Mouse (Mus musculus) right cerebral cortex, adult 2 months (tissue): ENCODE results near the gene Ccdc71.

Source experiments
- DNase-seq, 2 experiments: peaks; one replicate each; pipeline ENCODE4 v3.0.0; 2021 to 2022; ENCODE audit warnings: low spot score in 2 of 2

Gene Ccdc71

DNA sequence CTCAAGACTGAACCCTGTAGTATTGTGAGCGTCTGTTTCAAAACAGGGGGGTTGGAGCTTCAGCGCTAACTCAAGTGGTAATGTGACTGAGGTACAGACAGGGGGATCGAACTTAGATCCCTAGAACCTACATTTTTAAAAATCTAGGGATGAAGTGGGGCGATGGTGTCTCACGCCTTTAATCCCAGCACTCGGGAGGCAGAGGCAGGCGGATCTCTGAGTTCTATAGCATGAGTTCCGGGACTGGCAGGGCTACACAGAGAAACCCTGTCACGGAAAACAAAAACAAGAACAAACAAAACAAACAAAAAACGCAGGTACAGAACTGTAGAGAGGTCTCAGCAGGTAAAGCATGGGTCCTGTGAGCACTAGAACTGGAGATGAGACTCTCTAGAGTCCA, 3.4 kb upstream of the Ccdc71 start:
- DNase-seq: no peak

DNA sequence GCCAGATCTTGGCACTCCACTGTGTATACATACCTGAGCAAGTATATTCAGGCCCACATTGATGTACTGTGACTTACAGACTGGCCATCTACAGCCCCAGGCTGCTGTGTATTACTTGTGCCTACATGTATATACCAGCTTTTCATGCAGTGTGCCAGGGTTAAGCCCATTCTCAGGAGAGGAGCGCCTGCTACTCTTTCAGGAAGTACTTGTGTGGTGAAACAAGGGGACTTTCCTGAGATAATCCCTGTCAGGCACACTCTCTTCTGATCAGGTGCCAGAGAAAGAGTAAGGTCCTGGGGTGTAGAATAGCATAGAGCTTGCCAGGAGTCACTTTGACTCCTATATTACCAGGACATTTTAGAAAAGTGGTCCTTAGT, 398 bp upstream of the Ccdc71 start:
- DNase-seq: no peak

DNA sequence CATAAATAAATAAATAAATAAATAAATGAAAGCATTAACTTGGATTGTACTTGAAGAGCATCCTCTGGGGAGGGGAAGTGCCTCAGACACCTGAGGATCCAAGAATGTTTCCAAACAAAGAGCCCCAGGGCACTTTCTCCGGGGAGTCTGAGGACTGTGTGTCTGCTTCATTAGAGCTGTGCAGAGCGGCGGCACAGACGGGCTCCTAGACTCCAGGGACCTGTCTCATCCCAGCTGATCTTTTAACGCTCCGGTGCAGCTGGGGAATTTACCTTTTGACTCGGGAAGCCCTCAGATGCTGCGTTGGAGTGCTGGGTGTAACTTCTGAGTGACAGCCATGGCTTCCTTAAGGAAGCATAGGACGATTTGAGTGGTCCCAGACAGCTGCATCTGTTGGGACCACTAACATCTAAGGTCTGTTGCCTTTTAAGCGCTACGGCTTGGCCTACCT, 879 bp downstream of the Ccdc71 start, which contains the start of gene Klhdc8b:
TSS of gene Klhdc8b (minus strand) at position 401 of the 451 bp plus-strand sequence.
- DNase-seq: no peak

DNA sequence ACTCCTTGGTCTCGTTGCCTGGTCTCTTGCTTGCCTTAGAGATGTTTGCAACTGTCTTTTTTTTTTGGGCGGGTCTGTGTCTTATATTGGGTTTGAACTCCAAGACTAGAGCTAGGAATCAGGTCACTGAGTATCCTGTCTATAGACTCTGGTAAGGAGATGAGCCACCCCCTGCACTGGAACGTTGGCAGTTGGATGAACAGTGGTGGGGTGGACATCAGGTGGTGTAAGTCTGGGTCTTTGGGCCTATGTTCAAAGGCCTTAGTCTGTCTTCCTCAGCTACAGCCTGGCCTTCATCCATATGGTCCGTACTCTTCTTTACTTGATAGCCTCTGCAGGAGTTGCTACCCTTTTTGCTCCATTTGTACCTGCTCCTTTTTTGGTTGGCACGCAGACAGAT, 1.3 kb downstream of the Ccdc71 start:
- DNase-seq: no peak

DNA sequence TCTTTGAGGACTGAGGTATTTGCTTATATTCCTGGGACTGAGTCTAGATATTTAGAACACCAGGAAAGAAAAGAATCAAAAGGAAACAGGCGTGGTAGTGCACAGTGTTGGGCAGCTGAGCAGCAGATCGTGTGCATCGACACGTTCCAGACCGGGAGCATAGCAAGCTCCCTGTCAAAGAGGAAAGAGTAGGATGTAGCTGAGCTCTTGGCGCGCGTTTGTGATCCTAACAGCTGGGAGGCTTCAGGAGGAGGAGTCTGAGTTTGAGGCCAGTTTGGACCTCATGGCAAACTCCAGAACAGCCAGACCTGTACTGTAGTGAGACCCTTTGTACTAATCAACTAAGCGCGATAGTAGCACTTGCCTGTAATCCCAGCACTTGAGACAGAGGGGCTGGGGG, 1.9 kb downstream of the Ccdc71 start:
- DNase-seq: no peak

DNA sequence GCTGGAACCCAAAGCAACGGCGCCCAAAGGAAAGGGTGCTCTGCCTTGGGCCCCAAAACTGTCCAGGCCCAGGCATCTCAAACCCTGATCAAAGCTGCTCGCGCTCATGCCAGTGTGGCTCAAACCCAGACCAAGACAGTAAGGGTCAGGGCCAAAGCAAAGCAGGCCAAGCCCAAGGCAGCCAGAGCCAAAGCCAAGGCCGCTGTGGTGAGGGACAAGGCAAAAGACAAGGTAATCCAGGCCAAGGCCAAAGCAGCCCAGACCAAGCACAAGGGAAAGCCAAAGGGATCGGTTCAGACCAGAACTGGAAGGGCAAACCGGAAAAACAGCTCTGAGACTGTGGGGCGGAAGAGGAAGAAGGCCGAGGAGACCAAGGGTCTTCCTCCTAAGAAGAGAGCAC, 3.4 kb downstream of the Ccdc71 start:
- no peak for DNase-seq

DNA sequence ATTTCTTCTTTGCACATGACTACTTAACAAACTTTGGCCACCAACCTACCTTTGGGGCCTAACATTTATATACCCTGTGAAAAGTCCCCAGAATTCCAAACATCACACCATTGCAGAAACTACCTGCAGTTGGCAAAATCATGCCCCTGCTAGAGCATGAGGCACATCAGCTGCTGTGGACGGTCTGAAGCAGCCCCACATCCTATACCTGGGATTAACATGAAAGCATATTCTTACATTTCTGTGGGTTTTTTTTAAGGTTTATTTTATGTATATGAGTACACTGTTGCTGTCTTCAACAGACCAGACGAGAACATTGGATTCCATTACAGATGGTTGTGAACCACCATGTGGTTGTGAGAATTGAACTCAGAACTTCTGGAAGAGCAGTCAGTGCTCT, 5.9 kb downstream of the Ccdc71 start:
- DNase-seq: no peak

DNA sequence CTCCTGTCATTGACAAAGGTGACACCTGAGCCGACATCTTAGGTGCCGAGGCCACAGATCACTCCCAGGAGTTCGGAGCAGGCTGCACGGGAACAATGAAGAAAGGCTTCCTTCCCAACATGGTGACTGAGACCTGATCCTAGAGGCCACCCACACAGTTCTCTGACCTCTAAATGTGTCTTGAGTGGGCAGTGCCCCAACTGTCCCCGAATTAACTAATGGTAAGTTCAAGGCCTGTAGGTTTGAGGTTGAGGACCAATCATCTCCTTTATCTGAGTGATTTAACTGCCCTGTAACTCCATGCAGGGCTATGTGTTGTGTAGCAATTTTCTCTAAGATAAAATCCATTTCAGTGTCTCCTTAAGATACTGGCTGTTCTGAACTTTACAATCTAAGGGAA, 9.1 kb downstream of the Ccdc71 start:
- no peak for DNase-seq

DNA sequence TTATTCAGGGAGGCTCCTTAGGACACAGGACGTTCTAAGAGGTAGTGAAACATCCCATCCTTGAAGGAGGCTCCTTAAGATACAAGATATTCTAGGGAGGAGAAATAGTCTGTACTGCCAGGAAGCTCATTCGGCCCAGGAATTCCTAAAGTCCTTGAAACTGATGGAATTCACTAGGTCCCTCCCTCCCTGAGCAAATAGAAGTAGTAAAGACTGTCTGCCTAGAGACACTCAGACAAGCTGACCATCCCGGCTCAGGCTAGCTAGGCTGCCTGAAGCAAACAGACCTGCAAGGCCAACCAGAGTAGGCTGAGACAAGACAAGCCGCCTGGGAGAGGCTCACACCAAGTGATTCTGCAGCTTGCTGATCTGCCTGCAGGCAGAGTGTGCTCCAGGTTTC, 9.5 kb downstream of the Ccdc71 start:
- no peak for DNase-seq

DNA sequence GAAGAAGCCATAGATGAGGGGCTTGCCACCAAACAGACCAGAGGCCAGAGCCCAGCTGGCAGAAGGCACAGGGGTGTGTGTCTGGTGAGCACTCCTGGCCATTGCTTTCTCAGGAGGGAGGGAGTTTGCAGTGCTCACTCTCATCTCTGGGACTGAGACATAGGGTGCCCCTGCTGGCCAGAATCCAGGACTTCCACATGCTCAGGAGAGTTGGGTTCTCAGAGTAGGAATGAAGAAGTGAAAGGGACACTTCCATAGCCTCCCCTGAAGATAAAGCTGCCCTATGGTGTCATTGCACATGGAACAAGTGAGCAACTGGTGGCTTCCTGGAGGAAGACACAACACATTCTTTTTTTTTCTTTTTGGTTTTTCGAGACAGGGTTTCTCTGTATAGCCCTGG, 14.2 kb downstream of the Ccdc71 start:
- no peak for DNase-seq

DNA sequence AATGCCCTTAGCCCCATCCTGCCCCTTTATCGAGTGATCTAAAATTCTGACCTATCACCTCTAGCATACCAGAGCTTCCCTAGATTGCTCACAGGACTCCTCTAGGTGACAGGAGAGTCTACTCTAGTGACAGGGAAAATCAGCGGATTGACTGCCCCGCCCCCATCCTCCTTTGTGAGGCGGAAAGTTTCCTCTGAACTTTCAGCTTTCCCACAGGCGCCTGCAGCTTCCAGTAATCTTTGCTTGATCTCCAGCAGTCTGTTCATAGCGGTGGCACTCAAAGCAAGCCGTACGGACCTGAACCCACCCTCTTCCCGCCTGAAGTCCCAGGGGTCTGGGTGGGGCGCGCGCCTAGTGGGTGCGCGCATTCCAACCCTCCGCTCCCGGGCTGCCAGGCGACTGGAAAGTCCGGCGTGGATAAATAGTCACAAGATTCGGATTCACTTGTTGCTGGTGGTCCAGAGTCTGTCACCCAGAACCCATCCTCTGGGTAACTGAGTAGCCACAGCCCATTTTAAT, 18.4 kb downstream of the Ccdc71 start:
- DNase-seq: peak; percentile 23 to 34

DNA sequence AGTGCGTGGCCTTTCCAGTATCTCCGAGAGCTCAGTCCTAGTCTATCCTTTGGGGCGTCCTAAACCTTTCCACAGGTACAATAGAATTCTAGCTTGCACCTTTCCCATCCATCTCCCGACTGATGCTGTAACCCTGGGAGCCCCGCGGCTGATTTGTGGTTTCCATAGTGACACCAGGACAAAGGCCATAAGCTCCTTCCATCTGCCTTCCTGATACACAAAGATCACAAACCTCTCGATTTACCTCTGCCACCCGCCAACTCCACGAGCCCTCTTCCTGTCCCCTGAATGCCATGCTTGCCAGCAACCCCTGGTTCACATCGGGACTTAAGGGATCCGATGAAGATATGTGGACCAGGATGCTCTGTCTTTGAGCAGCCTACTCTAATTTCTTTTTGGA, 18.9 kb downstream of the Ccdc71 start:
- no peak for DNase-seq

DNA sequence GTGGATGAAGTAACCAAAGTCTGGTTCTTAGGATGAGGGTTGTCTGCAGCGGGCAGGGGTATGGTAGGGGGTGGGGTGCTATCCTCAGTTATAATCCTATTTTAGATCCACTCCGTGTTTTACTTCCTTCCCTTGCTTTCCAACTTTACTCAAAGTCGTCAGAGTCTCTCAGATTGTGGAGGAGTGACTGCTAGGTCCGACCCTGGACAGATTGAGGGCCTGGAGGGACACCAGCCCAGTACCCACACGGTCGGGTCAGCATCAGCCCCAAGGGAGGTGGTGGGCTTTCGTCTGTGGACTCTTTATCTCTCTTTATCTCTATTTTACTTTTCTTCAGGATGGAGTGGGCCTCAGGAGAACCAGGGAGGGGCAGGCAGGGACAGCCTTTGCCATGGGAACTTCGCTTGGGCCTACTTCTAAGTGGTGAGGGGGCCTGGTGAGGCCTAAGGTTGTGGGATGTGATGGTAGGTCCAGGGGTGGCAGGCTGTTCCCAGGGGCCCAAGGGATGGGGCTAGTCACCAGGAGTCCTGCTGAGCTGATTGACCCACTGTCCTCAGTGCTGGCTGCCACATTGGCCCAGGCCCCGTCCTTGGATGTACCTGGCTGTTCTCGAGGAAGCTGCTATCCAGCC, 19.5 kb downstream of the Ccdc71 start, which contains the start of gene Lamb2:
TSS of gene Lamb2 (plus strand) at position 16 of the 631 bp plus-strand sequence.
- no peak for DNase-seq

DNA sequence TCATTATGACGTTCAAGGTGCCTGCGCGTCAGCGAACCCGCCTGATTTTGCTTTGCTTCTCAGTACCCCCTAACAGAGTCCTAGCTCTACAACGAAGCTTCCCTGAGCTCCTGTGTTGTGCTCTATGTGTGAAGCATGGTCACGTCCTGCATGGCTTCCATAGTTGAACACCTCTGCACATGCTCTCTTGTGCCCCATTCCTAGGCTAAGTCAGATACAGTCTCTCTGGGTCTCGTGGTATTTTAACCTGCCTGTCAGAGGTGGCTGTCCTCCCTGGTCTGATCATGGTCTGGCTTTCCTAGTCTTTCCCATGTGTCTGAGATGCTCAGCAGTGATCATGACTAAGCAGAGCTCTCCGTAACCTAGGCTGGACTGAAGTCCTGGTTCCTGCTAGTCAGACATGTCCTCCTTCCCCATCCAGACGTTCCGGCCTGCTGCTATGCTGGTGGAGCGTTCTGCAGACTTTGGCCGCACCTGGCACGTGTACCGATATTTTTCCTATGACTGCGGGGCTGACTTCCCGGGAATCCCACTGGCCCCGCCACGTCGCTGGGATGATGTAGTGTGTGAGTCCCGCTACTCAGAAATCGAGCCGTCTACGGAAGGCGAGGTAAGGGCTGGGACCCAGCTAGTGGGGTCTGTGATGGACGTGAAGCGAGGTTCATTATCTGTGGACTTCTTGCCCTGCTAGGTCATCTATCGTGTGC, 20.6 kb downstream of the Ccdc71 start:
- no peak for DNase-seq

DNA sequence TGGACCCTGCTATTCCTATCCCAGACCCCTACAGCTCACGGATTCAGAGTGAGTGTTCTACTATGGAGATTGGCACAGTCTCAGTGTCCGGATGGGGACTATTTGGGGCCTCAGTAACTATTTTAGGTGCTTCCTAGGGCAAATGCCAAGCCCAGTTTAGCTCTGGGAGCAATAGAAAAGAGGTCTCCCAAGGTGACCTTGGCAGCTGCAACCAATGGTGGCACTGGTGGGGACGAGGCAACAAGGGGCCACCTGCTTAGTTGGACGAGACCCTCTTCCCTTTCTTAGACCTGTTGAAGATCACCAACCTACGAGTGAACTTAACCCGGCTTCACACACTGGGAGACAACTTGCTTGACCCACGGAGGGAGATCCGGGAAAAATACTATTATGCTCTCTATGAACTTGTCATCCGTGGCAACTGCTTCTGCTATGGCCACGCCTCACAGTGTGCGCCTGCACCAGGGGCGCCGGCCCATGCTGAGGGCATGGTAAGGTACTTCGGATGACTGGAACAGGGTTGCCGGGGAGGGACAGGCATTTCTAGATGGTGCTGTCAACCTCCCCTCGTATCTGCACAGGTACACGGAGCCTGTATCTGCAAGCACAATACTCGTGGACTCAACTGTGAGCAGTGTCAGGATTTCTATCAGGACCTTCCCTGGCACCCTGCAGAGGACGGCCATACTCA, 21.3 kb downstream of the Ccdc71 start:
- no peak for DNase-seq

DNA sequence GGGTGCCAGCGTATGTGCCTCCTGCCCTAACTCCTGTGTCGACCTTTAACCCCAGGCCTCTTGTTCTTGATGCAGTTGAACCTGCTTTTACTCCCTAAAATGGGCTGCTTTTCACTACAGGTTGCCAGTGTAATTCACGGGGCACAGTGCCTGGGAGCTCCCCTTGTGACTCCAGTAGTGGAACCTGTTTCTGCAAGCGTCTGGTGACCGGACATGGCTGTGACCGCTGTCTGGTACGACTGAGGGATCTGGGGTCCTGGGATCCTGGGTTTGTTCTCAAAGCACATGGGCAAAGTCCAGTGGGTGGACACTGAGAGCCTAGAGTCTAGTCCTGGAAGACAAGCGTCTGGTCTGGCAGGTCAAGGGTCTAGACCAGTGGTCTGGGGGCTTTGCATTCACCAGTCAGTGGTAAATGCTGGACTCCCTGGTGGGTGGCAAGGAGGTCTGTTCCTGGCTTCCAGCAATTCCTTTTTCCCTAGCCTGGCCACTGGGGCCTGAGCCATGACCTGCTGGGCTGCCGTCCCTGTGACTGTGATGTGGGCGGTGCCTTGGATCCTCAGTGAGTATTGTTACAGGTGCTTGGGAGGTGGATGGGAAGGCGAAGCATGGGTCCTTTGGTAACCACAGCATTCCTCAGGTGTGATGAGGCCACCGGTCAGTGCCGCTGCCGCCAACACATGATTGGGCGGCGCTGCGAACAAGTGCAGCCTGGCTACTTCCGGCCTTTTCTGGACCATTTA, 22.9 kb downstream of the Ccdc71 start:
- DNase-seq: no peak

DNA sequence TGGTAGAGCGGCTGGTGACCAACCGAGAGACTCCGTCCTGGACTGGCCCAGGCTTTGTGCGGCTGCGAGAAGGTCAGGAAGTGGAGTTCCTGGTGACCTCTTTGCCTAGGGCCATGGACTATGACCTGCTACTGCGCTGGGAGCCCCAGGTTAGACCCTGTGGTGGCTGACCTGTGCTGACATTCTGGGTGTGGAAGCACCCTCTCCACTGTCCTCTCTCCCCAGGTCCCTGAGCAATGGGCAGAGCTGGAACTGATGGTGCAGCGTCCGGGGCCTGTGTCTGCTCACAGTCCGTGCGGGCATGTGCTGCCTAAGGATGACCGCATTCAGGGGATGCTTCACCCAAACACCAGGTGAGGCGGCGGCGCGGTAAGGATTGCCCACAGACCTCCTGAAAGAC, 23.7 kb downstream of the Ccdc71 start:
- DNase-seq: no peak

DNA sequence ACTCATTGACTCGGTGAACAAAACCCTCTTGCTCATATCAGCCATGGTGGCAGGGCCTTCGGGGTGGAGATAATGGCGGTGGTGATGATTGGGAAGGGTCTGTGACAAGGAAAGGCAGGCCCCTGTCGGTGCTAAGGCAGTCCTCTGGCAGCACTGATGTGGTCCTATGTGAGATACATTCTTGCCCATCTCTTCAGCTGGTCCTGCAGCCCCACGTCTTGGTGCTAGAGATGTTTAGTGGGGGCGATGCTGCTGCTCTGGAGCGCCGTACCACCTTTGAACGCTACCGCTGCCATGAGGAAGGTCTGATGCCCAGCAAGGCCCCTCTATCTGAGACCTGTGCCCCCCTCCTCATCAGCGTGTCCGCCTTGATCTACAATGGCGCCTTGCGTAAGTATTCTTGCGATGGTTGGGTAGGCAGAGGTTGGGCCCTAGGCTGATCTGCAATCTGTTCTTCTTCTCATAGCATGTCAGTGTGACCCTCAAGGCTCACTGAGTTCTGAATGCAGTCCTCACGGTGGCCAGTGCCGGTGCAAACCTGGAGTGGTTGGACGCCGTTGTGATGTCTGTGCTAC, 25.1 kb downstream of the Ccdc71 start:
- no peak for DNase-seq

DNA sequence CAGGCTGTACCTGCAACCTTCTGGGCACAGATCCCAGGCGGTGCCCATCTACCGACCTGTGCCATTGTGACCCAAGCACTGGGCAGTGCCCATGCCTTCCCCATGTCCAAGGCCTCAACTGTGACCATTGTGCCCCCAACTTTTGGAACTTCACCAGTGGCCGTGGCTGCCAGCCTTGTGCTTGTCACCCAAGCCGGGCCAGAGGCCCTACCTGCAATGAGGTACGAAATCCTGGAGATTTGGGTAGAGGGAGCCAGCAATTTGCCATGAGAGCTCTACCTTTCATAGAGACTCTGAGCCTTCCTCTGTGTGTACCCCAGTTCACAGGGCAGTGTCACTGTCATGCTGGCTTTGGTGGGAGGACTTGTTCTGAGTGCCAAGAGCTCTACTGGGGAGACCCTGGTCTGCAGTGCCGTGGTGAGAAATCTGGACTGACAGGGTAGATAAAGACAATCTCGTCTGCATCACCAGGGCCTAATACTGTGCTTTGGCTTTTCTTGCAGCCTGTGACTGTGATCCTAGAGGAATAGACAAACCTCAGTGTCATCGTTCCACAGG, 26.7 kb downstream of the Ccdc71 start:
- no peak for DNase-seq

DNA sequence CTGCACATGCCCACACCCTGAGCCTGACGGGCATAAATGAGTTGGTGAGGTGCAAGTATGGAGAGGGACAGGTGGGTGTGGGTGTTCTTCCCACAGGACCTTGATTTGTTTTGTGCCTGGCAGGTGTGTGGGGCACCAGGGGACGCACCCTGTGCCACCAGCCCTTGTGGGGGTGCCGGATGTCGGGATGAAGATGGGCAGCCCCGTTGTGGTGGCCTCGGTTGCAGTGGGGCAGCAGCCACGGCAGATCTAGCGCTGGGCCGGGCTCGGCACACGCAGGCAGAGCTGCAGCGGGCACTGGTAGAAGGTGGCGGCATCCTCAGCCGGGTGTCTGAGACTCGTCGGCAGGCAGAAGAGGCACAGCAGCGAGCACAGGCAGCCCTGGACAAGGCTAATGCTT, 28.1 kb downstream of the Ccdc71 start:
- DNase-seq: no peak

DNA sequence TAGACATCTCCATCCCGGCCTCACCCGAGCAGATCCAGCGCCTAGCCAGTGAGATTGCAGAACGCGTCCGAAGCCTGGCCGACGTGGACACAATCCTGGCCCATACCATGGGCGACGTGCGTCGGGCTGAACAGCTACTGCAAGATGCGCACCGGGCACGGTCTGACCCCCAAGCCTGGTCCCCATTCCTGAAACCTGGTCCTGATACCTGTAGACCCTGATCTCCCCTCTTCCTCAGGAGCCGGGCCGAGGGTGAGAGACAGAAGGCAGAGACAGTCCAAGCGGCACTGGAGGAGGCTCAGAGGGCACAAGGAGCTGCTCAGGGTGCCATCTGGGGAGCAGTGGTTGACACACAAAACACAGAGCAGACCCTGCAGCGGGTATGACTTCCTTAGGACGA, 28.9 kb downstream of the Ccdc71 start:
- DNase-seq: no peak
